Mouse (Mus musculus): Measurements from ENCODE around the gene Zp1. TPM values are rescaled to one million over a fixed set of nuclear protein-coding genes. Genes with fewer than 3 reads are reported as not detected.
A peak's percentile ranks its signal among the peaks of the same experiment; 100 is the strongest.

The Zp1 gene
- total RNA-seq (2021): not detected
- long read RNA-seq, experiment 1: 0 reads
- long read RNA-seq, experiment 2: 0 reads

DNA sequence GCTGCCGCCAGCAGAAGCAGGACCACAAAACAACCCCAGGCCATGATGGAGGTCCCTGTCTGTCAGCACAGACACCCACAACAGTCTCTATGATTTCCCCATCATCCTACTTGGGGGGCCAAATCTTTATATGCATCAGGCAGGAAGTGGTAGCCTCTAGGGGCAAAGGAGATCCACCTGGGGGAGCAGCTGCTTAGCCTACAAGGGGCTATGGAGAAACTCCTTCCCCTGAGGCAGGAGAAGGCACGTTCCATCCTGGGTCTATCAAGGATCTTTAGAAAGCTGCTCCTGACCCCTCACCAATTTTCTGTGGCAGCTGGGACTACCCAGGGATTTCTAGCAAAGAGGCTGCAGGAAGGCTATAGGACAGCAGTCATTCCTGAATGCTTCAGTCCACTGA, at the start of gene Zp1:
TSS of gene Zp1 (minus strand) at position 101 of the 400 bp plus-strand sequence.
- H3K27ac ChIP-seq: no peak within 1 kb of the TSS
- TF ChIP-seq CTCF (conservative IDR thresholded peaks at IDR 0.05): no peak
- DNase-seq (ENCODE audit: low spot score in 2 of 2): no peak

GRCm38 (mm10) chr19:10968578-10968977, 48.1 kb upstream of the Zp1 start:
- H3K27ac ChIP-seq: no peak overlapping the region
- no peak for DNase-seq (ENCODE audit: low spot score in 2 of 2)
- TF ChIP-seq CTCF (conservative IDR thresholded peaks at IDR 0.05): no peak
- H3K4me3 ChIP-seq: no peak overlapping the region

More for the DNA sequence above, at the start of gene Zp1:
- no peak within 1 kb of the TSS for H3K4me3 ChIP-seq

DNA sequence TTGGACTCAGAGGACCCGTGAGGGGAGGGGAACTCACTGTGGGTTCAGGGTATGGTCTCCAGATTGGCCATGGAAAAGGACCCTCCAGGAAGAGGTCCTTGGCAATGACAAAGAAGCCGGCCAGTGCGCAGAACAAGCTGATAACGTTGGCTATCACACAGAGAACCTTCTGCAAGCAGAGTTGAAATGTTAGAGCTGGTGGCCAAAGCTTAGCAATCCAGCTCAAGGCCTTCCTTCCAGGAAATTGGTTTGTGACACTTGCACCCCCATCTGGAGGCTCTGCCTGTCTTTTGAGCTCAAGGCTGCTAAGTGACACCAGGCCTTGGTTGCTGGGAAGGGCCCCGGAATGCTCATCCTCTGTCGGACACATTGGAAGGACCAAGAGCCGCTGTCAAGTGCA, 45.3 kb upstream of the Zp1 start:
- no peak for TF ChIP-seq CTCF (conservative IDR thresholded peaks at IDR 0.05)
- Histone ChIP-seq H3K4me3 (no peak overlapping the region), H3K27ac (no peak overlapping the region)
- no peak for DNase-seq (ENCODE audit: low spot score in 2 of 2)

DNA sequence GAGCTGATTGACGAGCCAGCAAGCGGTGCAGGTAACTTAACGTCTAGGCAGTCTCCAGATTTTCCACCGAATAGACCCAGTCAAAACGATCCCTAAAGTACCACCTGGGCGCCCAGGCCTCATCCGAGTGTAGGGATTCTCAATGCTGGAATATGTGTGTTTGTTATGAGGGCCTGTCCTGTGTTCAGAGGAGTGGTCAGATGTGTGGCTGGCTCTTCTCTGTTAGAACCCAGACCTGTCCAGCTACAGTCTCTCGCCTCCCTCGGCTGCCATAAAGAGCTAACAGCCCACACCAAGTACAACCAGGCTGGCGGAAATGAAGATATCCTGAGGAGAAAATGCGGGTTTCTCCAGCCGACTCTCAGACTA, 39.5 kb upstream of the Zp1 start:
- TF ChIP-seq CTCF (conservative IDR thresholded peaks at IDR 0.05): no peak
- no peak for DNase-seq (ENCODE audit: low spot score in 2 of 2)
- no peak overlapping the region for H3K4me3 ChIP-seq
- no peak overlapping the region for H3K27ac ChIP-seq

DNA sequence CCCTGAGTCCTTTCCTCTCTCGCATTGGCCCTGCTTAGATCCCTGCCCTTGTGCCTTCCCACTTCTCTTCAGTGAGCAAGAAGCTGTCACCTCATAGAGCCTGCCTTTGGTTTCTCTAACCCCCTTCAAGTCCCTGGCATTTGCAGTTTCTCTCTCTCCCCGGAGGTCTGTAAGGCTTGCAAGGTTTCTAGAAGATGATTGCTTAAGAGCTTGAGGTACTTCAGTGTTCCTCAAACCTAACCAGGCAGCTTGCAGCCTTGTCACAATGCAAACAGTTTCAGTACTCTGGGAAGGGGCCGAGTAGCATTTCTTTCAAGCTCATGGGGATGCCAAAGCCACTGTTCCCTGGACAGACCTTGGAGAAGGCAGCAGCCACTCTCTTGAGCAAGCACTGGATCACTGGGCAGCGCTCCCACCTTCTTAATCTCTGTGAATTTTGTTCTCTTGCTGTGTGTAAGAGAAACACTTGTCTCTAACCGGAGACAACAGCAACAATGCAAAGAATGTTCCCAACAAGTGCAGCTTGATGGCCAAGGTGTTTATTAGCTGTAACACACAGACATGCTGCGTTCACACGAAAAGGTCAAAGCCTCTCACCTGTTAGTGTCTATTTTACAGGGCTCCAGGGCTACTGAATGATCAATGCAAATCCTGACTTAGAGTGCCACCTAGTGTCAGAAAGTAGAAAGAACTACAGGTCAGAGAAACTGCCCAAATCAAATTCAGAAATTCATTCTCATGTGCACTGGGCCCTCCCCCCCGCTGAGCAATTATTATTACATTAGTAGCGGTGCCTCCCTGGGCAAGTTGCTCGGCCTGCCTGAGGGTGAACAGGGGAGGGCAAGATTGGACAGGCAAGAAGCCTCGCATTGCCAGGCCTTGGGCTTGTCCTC, 38.9 kb upstream of the Zp1 start:
- TF ChIP-seq CTCF (conservative IDR thresholded peaks at IDR 0.05): peak; percentile 91
- Histone ChIP-seq H3K4me3 (no peak overlapping the region), H3K27ac (no peak overlapping the region)
- peak; percentile 65 to 73 for DNase-seq (ENCODE audit: low spot score in 2 of 2)

DNA sequence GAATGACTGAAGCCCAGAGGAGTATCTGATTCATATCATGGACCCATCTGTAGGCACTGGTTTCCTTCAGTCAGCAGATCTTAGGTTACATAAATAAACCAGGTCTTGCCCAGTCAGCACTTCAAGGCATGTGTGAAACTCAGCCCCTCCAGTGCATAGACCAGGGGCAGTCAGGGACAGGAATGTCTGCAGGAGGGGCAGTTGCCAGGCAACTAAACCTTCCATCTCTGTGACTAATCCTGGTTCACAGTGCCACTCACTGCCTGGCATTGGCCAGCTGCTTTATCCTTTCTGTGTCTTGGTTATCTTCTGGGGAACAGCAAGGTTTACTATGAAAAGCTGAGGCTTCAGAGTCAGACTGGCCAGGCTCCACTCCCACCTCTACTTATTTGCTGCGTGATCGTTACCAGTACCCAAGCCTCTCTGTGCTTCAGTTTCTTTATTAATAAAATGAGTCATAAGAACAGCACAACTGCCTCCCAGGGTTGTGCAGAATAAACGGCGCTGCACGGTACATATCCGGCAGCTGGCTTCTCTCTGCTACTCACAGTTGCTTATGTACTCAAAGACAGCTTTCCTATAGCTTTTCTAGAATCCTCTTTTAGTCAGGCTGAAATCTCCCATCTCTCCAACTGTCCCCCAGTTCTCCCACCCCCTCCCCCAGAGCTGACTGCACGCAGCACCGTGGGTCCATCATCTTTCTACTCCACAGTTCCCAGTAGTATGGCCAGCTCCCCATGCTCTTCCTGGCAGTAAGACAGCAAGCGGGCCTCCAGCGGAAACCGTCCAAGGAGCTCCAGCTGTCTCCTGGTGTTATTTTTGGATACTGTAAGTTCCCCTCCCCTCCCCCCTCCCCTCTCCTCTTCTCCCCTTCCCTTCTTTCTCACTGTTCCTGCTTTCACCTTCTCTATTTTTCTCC, 31.8 kb upstream of the Zp1 start:
- Histone ChIP-seq H3K27ac (peak overlapping the region; percentile 76), H3K4me3 (no peak overlapping the region)
- peak in 1 of 2 experiments; percentile 25 for DNase-seq (ENCODE audit: low spot score in 2 of 2)
- TF ChIP-seq CTCF (conservative IDR thresholded peaks at IDR 0.05): no peak

- no peak for DNase-seq (ENCODE audit: low spot score in 2 of 2)
- H3K4me3 ChIP-seq: peak overlapping the region; percentile 40
- no peak for TF ChIP-seq CTCF (conservative IDR thresholded peaks at IDR 0.05)
- peak overlapping the region; percentile 75 for H3K27ac ChIP-seq
Measured at GRCm38 (mm10) chr19:10949558-10949957, 29.1 kb upstream of the Zp1 start.

DNA sequence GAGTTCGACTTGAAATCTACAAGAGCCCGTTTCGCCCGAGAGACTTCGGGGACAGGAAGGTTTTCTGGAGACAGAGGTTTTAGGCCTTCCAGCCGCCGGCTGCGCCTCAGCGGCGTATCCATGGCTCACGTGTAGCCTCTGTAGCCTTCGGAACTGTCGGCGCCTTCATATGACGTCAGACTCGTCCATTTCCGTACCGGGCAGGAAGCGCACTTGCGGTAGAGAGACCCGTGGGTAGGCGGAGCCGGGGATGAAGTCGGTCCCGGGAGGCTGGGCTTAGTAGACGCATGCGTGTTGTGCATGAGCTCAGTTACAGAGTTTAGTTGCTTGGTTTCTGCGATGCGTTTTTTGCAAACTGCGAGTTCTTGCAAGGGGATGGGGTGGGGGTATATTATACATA, 28.7 kb upstream of the Zp1 start, which contains the start of gene Ccdc86:
TSS of gene Ccdc86 (minus strand) at position 155 of the 400 bp plus-strand sequence.
- TF ChIP-seq CTCF (conservative IDR thresholded peaks at IDR 0.05): no peak
- Histone ChIP-seq H3K4me3 (peak within 1 kb of the TSS; percentile 74), H3K27ac (peak within 1 kb of the TSS; percentile 81)
- peak; percentile 97 for DNase-seq (ENCODE audit: low spot score in 2 of 2)

GRCm38 (mm10) chr19:10948416-10948815, 28.0 kb upstream of the Zp1 start:
- DNase-seq (ENCODE audit: low spot score in 2 of 2): no peak
- Histone ChIP-seq H3K27ac (peak overlapping the region; percentile 81; the same call in 1 of the 2 replicates), H3K4me3 (peak overlapping the region; percentile 74)
- TF ChIP-seq CTCF (conservative IDR thresholded peaks at IDR 0.05): no peak

DNA sequence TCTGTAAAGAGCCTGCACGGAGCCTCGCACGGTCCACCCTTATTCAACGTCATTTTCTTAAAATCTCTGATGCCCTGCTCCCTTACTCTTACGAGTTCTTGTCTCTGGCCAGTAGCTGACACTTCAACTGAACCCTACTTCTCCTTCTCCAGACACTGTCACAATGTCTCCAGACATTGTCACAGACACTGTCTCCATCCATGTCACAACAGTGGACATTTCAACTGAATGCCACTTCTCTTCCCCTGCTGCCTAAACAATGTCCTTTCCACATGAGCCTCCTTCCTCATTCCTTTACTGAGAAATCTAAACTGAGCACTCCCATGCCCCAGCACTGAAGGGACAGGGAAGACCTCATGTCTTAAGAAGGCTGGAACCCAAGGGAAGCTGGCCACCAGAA, 26.8 kb upstream of the Zp1 start:
- Histone ChIP-seq H3K27ac (no peak overlapping the region), H3K4me3 (peak overlapping the region; percentile 19; the same call in 1 of the 2 replicates)
- no peak for TF ChIP-seq CTCF (conservative IDR thresholded peaks at IDR 0.05)
- no peak for DNase-seq (ENCODE audit: low spot score in 2 of 2)

GRCm38 (mm10) chr19:10946506-10946905, 26.1 kb upstream of the Zp1 start:
- no peak for TF ChIP-seq CTCF (conservative IDR thresholded peaks at IDR 0.05)
- DNase-seq (ENCODE audit: low spot score in 2 of 2): no peak
- Histone ChIP-seq H3K4me3 (no peak overlapping the region), H3K27ac (no peak overlapping the region)

DNA sequence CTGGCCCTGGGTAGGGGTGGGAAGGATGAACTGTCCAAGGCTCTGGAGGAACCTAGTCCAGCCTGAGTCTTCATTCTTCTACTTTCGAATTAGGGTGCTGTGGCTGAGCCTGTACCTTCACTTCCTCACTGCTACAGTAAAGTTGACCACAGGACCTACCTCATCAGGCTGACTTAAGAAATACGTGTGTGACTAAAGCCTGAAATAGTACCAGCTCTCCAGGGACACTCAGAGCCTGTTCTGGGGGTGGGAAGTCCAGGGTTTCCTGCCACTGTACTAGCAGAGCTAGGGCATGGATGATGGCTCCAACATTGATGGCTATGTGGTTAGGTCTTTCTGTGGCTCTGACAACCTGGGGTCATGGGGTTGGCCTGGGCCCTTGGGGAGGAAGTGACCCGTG, 23.5 kb upstream of the Zp1 start:
- no peak overlapping the region for H3K4me3 ChIP-seq
- DNase-seq (ENCODE audit: low spot score in 2 of 2): no peak
- TF ChIP-seq CTCF (conservative IDR thresholded peaks at IDR 0.05): no peak
- no peak overlapping the region for H3K27ac ChIP-seq
